8 mouse cellular contexts compared by ENCODE assay signal in genomic region chr16:17833681-17834399, GRCm38 (mm10). TPM values are rescaled to one million over a fixed set of nuclear protein-coding genes. Genes with fewer than 3 reads are reported as not detected.
DNase-seq lines count a peak whose midpoint lies in the region; ATAC-seq lines count a peak whose summit lies in the region.

No protein-coding gene starts in this region.

- peak overlapping the region; percentile 91 for H3K4me2 ChIP-seq in forebrain, embryonic 11.5 days (ENCODE audit: low read depth, low read length, severe bottlenecking)
- H3K4me2 ChIP-seq in neural tube, embryonic 11.5 days (ENCODE audit: low read depth), result peak overlapping the region; percentile 95

- peak; percentile 54 for DNase-seq in layer of hippocampus, adult 11-12 months (ENCODE audit: low spot score)
- DNase-seq in layer of hippocampus, adult 9-11 months, result no peak
- peak; percentile 76 for DNase-seq in forebrain, embryonic 11.5 days (ENCODE audit: low spot score)
- peak; percentile 61 to 71 for DNase-seq in layer of hippocampus, postnatal 10 days (ENCODE audit: low spot score in 2 of 2)
- peak; percentile 60 for DNase-seq in neural tube, embryonic 11.5 days (ENCODE audit: low spot score)
- no peak for DNase-seq in gastrocnemius, adult 8-10 months (ENCODE audit: low spot score in 2 of 2)

- peak; percentile 58; the same call in 1 of the 2 replicates for ATAC-seq in forebrain, embryonic 11.5 days (replicated peaks; ENCODE audit: low FRiP score)
- ATAC-seq in neural tube, embryonic 11.5 days (ENCODE audit: insufficient read depth, low FRiP score, low TSS enrichment), result no peak
- no peak for ATAC-seq in activated CD4-positive, CD25-positive, alpha-beta regulatory T cell, adult 4 months

- peak overlapping the region; percentile 32 for H3K9ac ChIP-seq in forebrain, embryonic 11.5 days (ENCODE audit: low read length)
- H3K9ac ChIP-seq in neural tube, embryonic 11.5 days (ENCODE audit: low read length), result peak overlapping the region; percentile 70

- H3K27me3 ChIP-seq in forebrain, embryonic 11.5 days (ENCODE audit: control insufficient read depth, insufficient read depth, low read length), result peaks cover 62% of the 10 kb centered on the region
- H3K27me3 ChIP-seq in neural tube, embryonic 11.5 days (ENCODE audit: control insufficient read depth, insufficient read depth, low read length), result peaks cover 54% of the 10 kb centered on the region

- H3K36me3 ChIP-seq in forebrain, embryonic 11.5 days (ENCODE audit: control insufficient read depth, insufficient read depth, low read length), result no peaks in the 10 kb centered on the region; the same call in 1 of the 2 replicates
- H3K36me3 ChIP-seq in neural tube, embryonic 11.5 days (ENCODE audit: control insufficient read depth, insufficient read depth, low read length), result no peaks in the 10 kb centered on the region

- no peaks in the 10 kb centered on the region for H3K9me3 ChIP-seq in forebrain, embryonic 11.5 days (ENCODE audit: control insufficient read depth, low read length)
- H3K9me3 ChIP-seq in neural tube, embryonic 11.5 days (ENCODE audit: control insufficient read depth, low read length), result no peaks in the 10 kb centered on the region

- no peak overlapping the region for H3K27ac ChIP-seq in brown adipose tissue, adult 24 weeks (replicated peaks; ENCODE audit: low read depth, low read length)
- no peak overlapping the region for H3K27ac ChIP-seq in forebrain, embryonic 11.5 days (ENCODE audit: low read depth, low read length)
- H3K27ac ChIP-seq in neural tube, embryonic 11.5 days (ENCODE audit: low read depth, low read length), result peak overlapping the region; percentile 44; the same call in 1 of the 2 replicates

- no peaks in the 10 kb centered on the region for H3K4me1 ChIP-seq in brown adipose tissue, adult 24 weeks (ENCODE audit: control insufficient read depth, insufficient read depth, insufficient read length, low read length)
- no peaks in the 10 kb centered on the region; the same call in 1 of the 2 replicates for H3K4me1 ChIP-seq in forebrain, embryonic 11.5 days (replicated peaks; ENCODE audit: control insufficient read depth, insufficient read depth, low read length)
- 0 out of 2 replicates have a peak, but pooled peaks cover 3% of the 10 kb centered on the region for H3K4me1 ChIP-seq in neural tube, embryonic 11.5 days (ENCODE audit: control insufficient read depth, insufficient read depth, low read length)

- under 1% methylated on average over 86 of the region's 103 CpGs for WGBS in forebrain, embryonic 11.5 days
- under 1% methylated on average over 49 of the region's 103 CpGs for WGBS in neural tube, embryonic 11.5 days

- peak overlapping the region; percentile 42 for H3K4me3 ChIP-seq in brown adipose tissue, adult 24 weeks (ENCODE audit: insufficient read depth, low read depth, low read length)
- peak overlapping the region; percentile 47 for H3K4me3 ChIP-seq in forebrain, embryonic 11.5 days (ENCODE audit: low read depth, low read length)
- peak overlapping the region; percentile 59 for H3K4me3 ChIP-seq in neural tube, embryonic 11.5 days (ENCODE audit: low read depth, low read length)

RNA-seq across cellular contexts. Expression of gene B830017H08Rik, which starts 0.9 kb away (rescaled TPM):
- polyA plus RNA-seq in brown adipose tissue, adult 24 weeks (2012; ENCODE audit: insufficient read depth, insufficient read length, missing spikeins), result not detected in 2 replicates
- not detected in 2 replicates for polyA plus RNA-seq in forebrain, embryonic 11.5 days (2014; fragmentation: Nextera tagmentation; extraction: Ambion mirVana)
- total RNA-seq in layer of hippocampus, postnatal 10 days (2021), result 1 to 10 TPM; 4.5 to 5.8 TPM
- 0.19 and 0.36 TPM in 2 replicates for polyA plus RNA-seq in neural tube, embryonic 11.5 days (2014; fragmentation: Nextera tagmentation; extraction: Ambion mirVana)
- polyA plus RNA-seq in activated CD4-positive, CD25-positive, alpha-beta regulatory T cell, adult 4 months (2017; shearing (Covaris generic)), result not detected
- total RNA-seq in gastrocnemius, adult 8-10 months (2022), result not detected

RNA-seq across cellular contexts. Expression of gene Car15, which starts 4.3 kb away (rescaled TPM):
- polyA plus RNA-seq in brown adipose tissue, adult 24 weeks (2012; ENCODE audit: insufficient read depth, insufficient read length, missing spikeins), result 1.5 and 2.1 TPM in 2 replicates
- polyA plus RNA-seq in forebrain, embryonic 11.5 days (2014; fragmentation: Nextera tagmentation; extraction: Ambion mirVana), result 4.3 and 4.6 TPM in 2 replicates
- 1 to 10 TPM; 7.5 to 9.2 TPM for total RNA-seq in layer of hippocampus, postnatal 10 days (2021)
- 3.2 and 3.4 TPM in 2 replicates for polyA plus RNA-seq in neural tube, embryonic 11.5 days (2014; fragmentation: Nextera tagmentation; extraction: Ambion mirVana)
- 1 to 10 TPM; 2.7 to 3.3 TPM for polyA plus RNA-seq in activated CD4-positive, CD25-positive, alpha-beta regulatory T cell, adult 4 months (2017; shearing (Covaris generic))
- total RNA-seq in gastrocnemius, adult 8-10 months (2022), result 1 to 10 TPM in 2 of 4 experiments, under 1 TPM in 2; 0.46 to 1.1 (median 0.81) TPM

RNA-seq across cellular contexts. Expression of gene Scarf2, which starts 36.8 kb away (rescaled TPM):
- 0.92 and 1.8 TPM in 2 replicates for polyA plus RNA-seq in brown adipose tissue, adult 24 weeks (2012; ENCODE audit: insufficient read depth, insufficient read length, missing spikeins)
- polyA plus RNA-seq in forebrain, embryonic 11.5 days (2014; fragmentation: Nextera tagmentation; extraction: Ambion mirVana), result 7.4 and 7.9 TPM in 2 replicates
- total RNA-seq in layer of hippocampus, postnatal 10 days (2021), result 1 to 10 TPM; 4.7 to 5.0 TPM
- 9.5 and 13.1 TPM in 2 replicates for polyA plus RNA-seq in neural tube, embryonic 11.5 days (2014; fragmentation: Nextera tagmentation; extraction: Ambion mirVana)
- not detected for polyA plus RNA-seq in activated CD4-positive, CD25-positive, alpha-beta regulatory T cell, adult 4 months (2017; shearing (Covaris generic))
- 1 to 10 TPM; 1.1 to 3.3 (median 2.4) TPM for total RNA-seq in gastrocnemius, adult 8-10 months (2022)

RNA-seq across cellular contexts. Expression of gene Gm20518, which starts 57.6 kb away (rescaled TPM):
- not detected in 2 replicates for polyA plus RNA-seq in brown adipose tissue, adult 24 weeks (2012; ENCODE audit: insufficient read depth, insufficient read length, missing spikeins)
- polyA plus RNA-seq in forebrain, embryonic 11.5 days (2014; fragmentation: Nextera tagmentation; extraction: Ambion mirVana), result 0.32 and 0.51 TPM in 2 replicates
- total RNA-seq in layer of hippocampus, postnatal 10 days (2021), result 1 to 10 TPM; 1.3 to 1.7 TPM
- 0.09 and 0.36 TPM in 2 replicates for polyA plus RNA-seq in neural tube, embryonic 11.5 days (2014; fragmentation: Nextera tagmentation; extraction: Ambion mirVana)
- polyA plus RNA-seq in activated CD4-positive, CD25-positive, alpha-beta regulatory T cell, adult 4 months (2017; shearing (Covaris generic)), result under 1 TPM in 1 of 2 experiments, not detected in 1; 0.15 TPM
- total RNA-seq in gastrocnemius, adult 8-10 months (2022), result under 1 TPM; 0.10 to 0.13 (median 0.12) TPM

Comparison
In these comparisons a context has a peak if more than half of its experiments do, and no peak if none do; other contexts are left out.
1. DNase-seq: peak in layer of hippocampus, adult 11-12 months (single experiment), forebrain, embryonic 11.5 days (single experiment), layer of hippocampus, postnatal 10 days (2 of 2) and neural tube, embryonic 11.5 days (single experiment); none in layer of hippocampus, adult 9-11 months (single experiment) and gastrocnemius, adult 8-10 months (0 of 2).
2. Peak in every context shown above with its lines, with median percentiles within 50 percentile points of each other: H3K4me3 ChIP-seq.